Mouse (Mus musculus) ES-E14 (cell line): ENCODE data around the gene Rpl13. TPM values are rescaled to one million over a fixed set of nuclear protein-coding genes. Genes with fewer than 3 reads are reported as not detected.

ENCODE experiments used
- DNase-seq: peaks from one replicate; pipeline ENCODE4 v3.0.0-alpha.2; 2013; ENCODE audit warnings: low read depth, low spot score
- H3K27ac ChIP-seq: 2 replicates; pipeline ENCODE4 v1.5.1; 2012; ENCODE audit warnings: low read depth, mild to moderate bottlenecking, low read length, moderate library complexity, mixed read lengths; ENCODE audit not compliant: poor library complexity, insufficient read depth, severe bottlenecking
- H3K36me3 ChIP-seq: 2 replicates; pipeline ENCODE4 v1.6.1; 2012; ENCODE audit warnings: mild to moderate bottlenecking, low read length, moderate library complexity, mixed read lengths; ENCODE audit not compliant: control insufficient read depth, poor library complexity, insufficient read depth, severe bottlenecking
- H3K4me1 ChIP-seq, 2 experiments: fragments of 150-350 bp in 1 of 2; sonication (generic) in 1 of 2; 2 replicates each; pipeline ENCODE4 v1.6.1; 2012; ENCODE audit warnings: low read length in 2 of 2, mild to moderate bottlenecking in 1 of 2, mixed read lengths in 1 of 2; ENCODE audit not compliant: control insufficient read depth in 2 of 2, insufficient read depth in 2 of 2, poor library complexity in 1 of 2
- H3K4me3 ChIP-seq, 2 experiments: fragments of 150-350 bp in 1 of 2; sonication (generic) in 1 of 2; 2 replicates each; pipeline ENCODE4 v1.5.1; 2012; ENCODE audit warnings: low read length in 2 of 2, low read depth in 1 of 2, mild to moderate bottlenecking in 1 of 2, mixed read lengths in 1 of 2; ENCODE audit not compliant: insufficient read depth in 1 of 2, poor library complexity in 1 of 2, severe bottlenecking in 1 of 2
- H3K9ac ChIP-seq: 2 replicates; pipeline ENCODE4 v1.6.1; 2012; ENCODE audit warnings: low read depth, mild to moderate bottlenecking, low read length, mixed read lengths; ENCODE audit not compliant: poor library complexity, insufficient read depth, severe bottlenecking
- H3K9me3 ChIP-seq: fragments of 150-350 bp; sonication (generic); 2 replicates; pipeline ENCODE4 v1.6.1; 2012; ENCODE audit warnings: low read depth, mild to moderate bottlenecking, low read length; ENCODE audit not compliant: control insufficient read depth, insufficient read depth
- CHD2 ChIP-seq: IDR thresholded peaks from 2 replicates; pipeline ENCODE4 v1.6.1; 2014; ENCODE audit warnings: mild to moderate bottlenecking, low read depth, low read length, inconsistent platforms
- HCFC1 ChIP-seq: IDR thresholded peaks from 2 replicates; pipeline ENCODE4 v1.6.1; 2012; ENCODE audit warnings: low read length, inconsistent platforms, borderline replicate concordance; ENCODE audit not compliant: insufficient read depth
- MAFK ChIP-seq: IDR thresholded peaks from 2 replicates; pipeline ENCODE4 v1.6.1; 2014; ENCODE audit warnings: mild to moderate bottlenecking, low read depth, low read length, inconsistent platforms; ENCODE audit not compliant: insufficient read depth
- ZC3H11A ChIP-seq: IDR thresholded peaks from 2 replicates; pipeline ENCODE4 v1.6.1; 2012; ENCODE audit warnings: low read depth, mild to moderate bottlenecking, inconsistent platforms, low read length, borderline replicate concordance
- ZNF384 ChIP-seq: IDR thresholded peaks from 2 replicates; pipeline ENCODE4 v1.6.1; 2012; ENCODE audit warnings: low read depth, low read length, inconsistent platforms
- in situ Hi-C, 2 experiments: fragments of 600-800 bp; cut with MboI; formaldehyde crosslinking; loops; one replicate each; pipeline ENCODE4 v1.15.1; 2025; ENCODE audit warnings: low sequenced_read_pairs in 2 of 2, inconsistent platforms in 1 of 2; ENCODE audit not compliant: unreplicated experiment in 2 of 2
- total RNA-seq: library from RNA; depleted of rRNA; stranded (reverse); fragments of 300-350 nt; gene quantifications from 2 replicates; pipeline ENCODE4 v1.2.3, GENCODE M21; 2012

Gene Rpl13
- total RNA-seq, 1 experiment = 2,912 TPM

DNA sequence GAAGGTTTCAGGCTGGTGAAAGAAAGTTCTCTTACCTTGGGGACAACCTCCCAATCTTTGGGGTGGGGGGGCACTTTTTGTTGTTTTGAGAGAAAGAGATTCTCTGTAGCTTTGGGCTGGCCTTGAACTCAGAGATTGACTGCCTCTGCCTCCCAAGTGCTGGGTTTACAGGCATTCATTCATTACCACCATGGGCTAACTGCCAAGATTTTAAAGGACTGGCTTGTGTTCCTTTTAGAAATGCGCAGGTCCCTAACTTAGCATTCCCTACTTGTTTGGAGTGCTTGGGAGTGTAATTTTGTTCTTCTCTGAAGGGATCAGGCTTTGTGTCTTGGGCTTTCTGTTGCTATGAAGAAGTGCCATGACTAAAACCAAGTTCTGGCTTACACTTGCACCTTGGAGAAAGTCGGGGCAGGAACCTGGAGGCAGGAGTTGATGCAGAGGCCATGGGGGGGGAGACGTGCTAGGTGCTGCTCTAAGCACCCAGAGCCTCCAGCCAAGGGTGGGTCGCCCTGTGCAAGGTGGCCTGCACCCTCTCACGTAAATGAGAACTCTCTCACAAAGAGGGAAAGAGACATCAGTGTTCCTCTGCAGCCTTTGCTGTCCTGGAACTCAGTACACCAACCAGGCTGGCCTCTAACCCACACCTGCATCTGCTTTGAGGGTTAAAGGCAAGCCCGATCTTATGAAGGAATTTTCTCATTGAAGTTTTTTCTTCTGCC lies 2.1 kb downstream of the Rpl13 start:
- TF ChIP-seq ZNF384 (no peak), HCFC1 (no peak), MAFK (no peak), CHD2 (no peak), ZC3H11A (no peak)
- H3K36me3 ChIP-seq = peaks cover 29% of the 10 kb centered on the region
- H3K4me3 ChIP-seq = peak overlapping the region; percentile 90 to 98
- H3K4me1 ChIP-seq = peaks cover 0 to 2% of the 10 kb centered on the region in 2 experiments; a peak in 2 of 4 replicates
- H3K9ac ChIP-seq = peak overlapping the region; percentile 99; the same call in 1 of the 2 replicates
- H3K9me3 ChIP-seq = no peaks in the 10 kb centered on the region
- no peak overlapping the region; the same call in 1 of the 2 replicates for H3K27ac ChIP-seq
- no peak for DNase-seq
- in situ Hi-C loops = no loop called here

DNA sequence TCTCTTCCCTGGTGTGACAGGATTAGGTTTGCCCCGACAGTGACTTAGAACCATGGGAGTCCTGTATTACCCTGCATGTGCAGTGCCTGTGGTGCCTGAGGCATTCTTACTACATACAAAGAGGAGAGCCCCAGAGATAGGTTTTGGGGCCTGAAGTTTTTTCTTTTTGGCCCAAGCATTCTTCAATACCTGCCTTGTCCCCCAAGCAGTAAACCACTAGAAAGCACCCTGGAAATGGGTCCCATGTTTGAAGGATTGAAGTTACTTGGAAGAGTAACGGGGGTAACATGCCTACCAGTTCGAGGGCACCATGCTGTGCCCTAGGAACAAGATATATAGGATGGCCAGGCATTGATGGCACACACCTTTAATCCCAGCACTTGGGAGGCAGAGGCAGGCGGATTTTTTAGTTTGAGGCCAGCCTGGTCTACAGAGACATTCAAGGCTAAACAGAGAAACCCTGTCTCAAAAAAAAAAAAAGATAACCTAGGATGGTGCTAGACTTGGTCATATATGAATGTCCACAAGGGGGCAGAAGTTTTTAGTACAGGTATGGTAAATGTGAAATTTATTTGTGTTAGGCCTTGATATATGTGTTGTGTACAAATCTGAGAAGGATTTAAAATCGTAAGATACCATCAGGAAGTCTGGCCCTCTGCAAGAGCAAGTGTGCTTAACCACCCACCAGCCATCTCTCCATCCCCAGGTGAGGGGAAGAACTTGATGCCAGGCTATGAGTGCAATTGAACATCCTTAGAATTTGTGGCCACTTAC lies 3.6 kb downstream of the Rpl13 start:
- H3K27ac ChIP-seq = no peak overlapping the region
- peak; percentile 67 for DNase-seq
- in situ Hi-C loops = no loop called here
- H3K9me3 ChIP-seq = no peaks in the 10 kb centered on the region
- H3K36me3 ChIP-seq = peaks cover 29% of the 10 kb centered on the region
- peak; percentile 63 for TF ChIP-seq CHD2
- peak; percentile 65; the same call in 1 of the 2 replicates for TF ChIP-seq ZNF384
- no peak for TF ChIP-seq ZC3H11A
- no peak for TF ChIP-seq MAFK
- TF ChIP-seq HCFC1 = no peak
- H3K9ac ChIP-seq = no peak overlapping the region; the same call in 1 of the 2 replicates
- H3K4me3 ChIP-seq = no peak overlapping the region
- no peaks in the 10 kb centered on the region for H3K4me1 ChIP-seq

DNA sequence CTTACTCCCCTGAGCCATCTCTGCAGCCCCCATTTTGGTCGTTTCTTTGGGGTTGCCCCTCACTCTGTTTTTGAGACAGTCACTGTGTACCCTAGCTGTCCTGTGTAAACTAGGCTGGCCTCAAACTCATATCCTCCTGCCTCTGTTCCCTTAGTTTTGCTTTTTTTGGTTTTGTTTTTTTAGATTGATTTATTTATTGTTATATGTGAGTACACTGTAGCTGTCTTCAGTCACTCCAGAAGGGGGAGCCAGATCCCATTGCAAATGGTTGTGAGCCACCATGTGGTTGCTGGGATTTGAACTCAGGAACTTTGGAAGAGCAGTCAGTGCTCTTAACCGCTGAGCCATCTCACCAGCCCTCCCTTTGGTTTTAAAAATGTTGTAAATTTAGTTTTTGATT lies 4.4 kb downstream of the Rpl13 start:
- H3K27ac ChIP-seq = no peak overlapping the region
- no peaks in the 10 kb centered on the region for H3K4me1 ChIP-seq
- DNase-seq = no peak
- H3K9ac ChIP-seq = no peak overlapping the region
- TF ChIP-seq MAFK = no peak
- TF ChIP-seq CHD2 = no peak
- TF ChIP-seq ZC3H11A = no peak
- TF ChIP-seq ZNF384 = peak; percentile 85
- TF ChIP-seq HCFC1 = no peak
- in situ Hi-C loops = no loop called here
- peaks cover 29% of the 10 kb centered on the region for H3K36me3 ChIP-seq
- no peaks in the 10 kb centered on the region for H3K9me3 ChIP-seq
- no peak overlapping the region for H3K4me3 ChIP-seq

DNA sequence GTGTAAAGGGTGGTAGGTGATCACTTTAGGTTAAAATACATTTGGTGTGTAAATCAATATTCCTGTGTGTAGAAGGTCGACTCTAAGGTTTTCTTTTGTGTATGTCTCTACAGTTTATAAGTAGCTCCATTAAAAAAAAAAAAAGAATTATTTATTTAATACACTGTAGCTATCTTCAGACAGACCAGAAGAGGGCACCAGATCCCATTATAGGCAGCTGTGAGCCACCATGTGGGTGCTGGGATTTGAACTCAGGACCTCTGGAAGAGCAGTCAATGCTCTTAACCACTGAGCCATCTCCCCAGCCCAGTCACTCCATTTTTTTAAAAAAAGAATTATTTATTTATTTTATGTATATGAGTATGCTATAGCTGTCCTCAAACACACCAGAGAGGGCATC lies 5.9 kb downstream of the Rpl13 start:
- Histone ChIP-seq H3K9me3 (no peaks in the 10 kb centered on the region), H3K4me3 (no peak overlapping the region), H3K36me3 (peaks cover 23% of the 10 kb centered on the region), H3K27ac (no peak overlapping the region), H3K4me1 (no peaks in the 10 kb centered on the region), H3K9ac (no peak overlapping the region)
- no peak for DNase-seq
- in situ Hi-C loops = no loop called here
- no peak for TF ChIP-seq MAFK
- no peak for TF ChIP-seq ZC3H11A
- no peak for TF ChIP-seq CHD2
- peak; percentile 80 for TF ChIP-seq ZNF384
